Mouse (Mus musculus): Measurements from ENCODE around the gene Hif3a. TPM values are rescaled to one million over a fixed set of nuclear protein-coding genes. Genes with fewer than 3 reads are reported as not detected.

Gene Hif3a
- total and polyA plus RNA-seq, 3 experiments: 8.0 to 37.9 TPM; not detected in 1

DNA sequence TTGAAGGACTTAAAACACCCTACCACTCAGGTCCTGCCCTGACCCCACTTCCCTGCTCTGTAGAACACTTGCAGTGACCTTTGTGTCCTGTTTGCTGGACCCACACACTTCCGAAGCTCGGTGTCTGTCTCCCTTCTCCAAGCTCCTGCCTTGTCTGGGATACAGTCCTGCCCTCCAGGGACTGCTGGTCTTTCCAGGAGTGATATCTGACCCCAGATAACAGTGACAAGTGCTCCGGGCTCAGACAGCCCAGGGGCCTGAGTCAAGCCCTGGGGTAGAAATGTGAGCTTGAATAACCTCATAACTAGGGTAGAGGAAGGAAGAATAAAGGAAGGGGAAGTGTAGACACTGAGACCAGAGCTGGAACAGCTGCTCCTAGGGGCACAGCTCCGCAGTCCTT lies 38.5 kb downstream of the Hif3a start:
- H3K4me1 ChIP-seq (ENCODE audit: control insufficient read depth in 1 of 2, insufficient read depth in 2 of 2, low read length in 2 of 2): peaks cover 4 to 19% of the 10 kb centered on the region in 2 experiments; a peak in 3 of 4 replicates
- H3K36me3 ChIP-seq (ENCODE audit: control insufficient read depth in 1 of 2, insufficient read depth in 2 of 2, low read length in 2 of 2): peaks cover 0 to 16% of the 10 kb centered on the region in 2 experiments; a peak in 3 of 4 replicates
- TF ChIP-seq GATA1 (IDR thresholded peaks at IDR 0.05; ENCODE audit: low read depth, low read length) (no peak), POLR2AphosphoS2 (IDR thresholded peaks at IDR 0.05; ENCODE audit: low read length) (no peak), CHD2 (IDR thresholded peaks at IDR 0.05; ENCODE audit: low read length) (no peak), RAD21 (IDR thresholded peaks at IDR 0.05; ENCODE audit: low read depth, low read length) (no peak), MYC (IDR thresholded peaks at IDR 0.05; ENCODE audit: low read depth, low read length) (no peak), HCFC1 (IDR thresholded peaks at IDR 0.05; ENCODE audit: low read depth, low read length) (no peak), EP300 (IDR thresholded peaks at IDR 0.05; ENCODE audit: low read depth in 1 of 2, low read length in 2 of 2) (no peak), ZNF384 (IDR thresholded peaks at IDR 0.05; ENCODE audit: low read depth, low read length) (no peak), E2F4 (IDR thresholded peaks at IDR 0.05; ENCODE audit: borderline replicate concordance, low read depth, low read length) (no peak), ZMIZ1 (IDR thresholded peaks at IDR 0.05; ENCODE audit: low read depth, low read length) (no peak), CHD1 (IDR thresholded peaks at IDR 0.05; ENCODE audit: low read depth, low read length) (no peak), RCOR1 (IDR thresholded peaks at IDR 0.05; ENCODE audit: low read depth, low read length) (no peak), ZKSCAN1 (IDR thresholded peaks at IDR 0.05; ENCODE audit: low read depth, low read length) (no peak), ETS1 (IDR thresholded peaks at IDR 0.05; ENCODE audit: low read depth, low read length) (no peak), JUND (IDR thresholded peaks at IDR 0.05; ENCODE audit: low read depth, low read length) (no peak)
- DNase-seq (ENCODE audit: low read depth, low spot score): no peak
- peaks cover 58% of the 10 kb centered on the region for H3K79me2 ChIP-seq (ENCODE audit: control insufficient read depth, insufficient read depth, low read length, poor library complexity)
- H3K27ac ChIP-seq (ENCODE audit: control insufficient read depth, low read depth, low read length): no peak overlapping the region
- no peaks in the 10 kb centered on the region for H3K27me3 ChIP-seq (ENCODE audit: control insufficient read depth in 1 of 2, insufficient read depth in 2 of 2, low read length in 2 of 2)
- H3K4me3 ChIP-seq (ENCODE audit: control insufficient read depth in 1 of 2, insufficient read depth in 1 of 2, low read depth in 2 of 2, low read length in 2 of 2): no peak overlapping the region
- H3K9ac ChIP-seq (ENCODE audit: control insufficient read depth, low read depth, low read length, poor library complexity, severe bottlenecking): no peak overlapping the region
- no peaks in the 10 kb centered on the region for H3K9me3 ChIP-seq (replicated peaks; ENCODE audit: insufficient read depth, low read length)

- Histone ChIP-seq H3K27ac (ENCODE audit: control insufficient read depth, low read depth, low read length) (no peak overlapping the region), H3K36me3 (ENCODE audit: control insufficient read depth in 1 of 2, insufficient read depth in 2 of 2, low read length in 2 of 2) (peaks cover 3 to 22% of the 10 kb centered on the region in 2 experiments), H3K4me1 (ENCODE audit: control insufficient read depth in 1 of 2, insufficient read depth in 2 of 2, low read length in 2 of 2) (peaks cover 9 to 26% of the 10 kb centered on the region in 2 experiments)
These were observed 40.1 kb downstream of the Hif3a start for GRCm38 (mm10) chr7:17022176-17022575.

More at GRCm38 (mm10) chr7:17022176-17022575, 40.1 kb downstream of the Hif3a start:
- Histone ChIP-seq H3K79me2 (ENCODE audit: control insufficient read depth, insufficient read depth, low read length, poor library complexity) (peaks cover 54% of the 10 kb centered on the region), H3K9me3 (replicated peaks; ENCODE audit: insufficient read depth, low read length) (no peaks in the 10 kb centered on the region), H3K9ac (ENCODE audit: control insufficient read depth, low read depth, low read length, poor library complexity, severe bottlenecking) (no peak overlapping the region), H3K4me3 (ENCODE audit: control insufficient read depth in 1 of 2, insufficient read depth in 1 of 2, low read depth in 2 of 2, low read length in 2 of 2) (no peak overlapping the region), H3K27me3 (ENCODE audit: control insufficient read depth in 1 of 2, insufficient read depth in 2 of 2, low read length in 2 of 2) (no peaks in the 10 kb centered on the region)
- TF ChIP-seq GABPA (IDR thresholded peaks at IDR 0.05; ENCODE audit: low read depth, low read length) (no peak), KAT2A (conservative IDR thresholded peaks at IDR 0.05; ENCODE audit: low read depth, low read length) (no peak), TBP (IDR thresholded peaks at IDR 0.05; ENCODE audit: low read depth, low read length) (no peak), HCFC1 (IDR thresholded peaks at IDR 0.05; ENCODE audit: low read depth, low read length) (no peak), SIN3A (IDR thresholded peaks at IDR 0.05; ENCODE audit: low read length) (no peak), MEF2A (IDR thresholded peaks at IDR 0.05; ENCODE audit: extremely low read depth, insufficient replicate concordance, low read depth, low read length, poor library complexity, severe bottlenecking) (no peak), NRF1 (IDR thresholded peaks at IDR 0.05; ENCODE audit: insufficient read depth, low read depth, low read length, poor library complexity, severe bottlenecking) (no peak), USF1 (IDR thresholded peaks at IDR 0.05; ENCODE audit: low read depth, low read length) (no peak), GATA1 (IDR thresholded peaks at IDR 0.05; ENCODE audit: low read depth, low read length) (no peak), ZNF384 (IDR thresholded peaks at IDR 0.05; ENCODE audit: low read depth, low read length) (no peak), BHLHE40 (IDR thresholded peaks at IDR 0.05; ENCODE audit: borderline replicate concordance, low read depth, low read length) (no peak), USF2 (IDR thresholded peaks at IDR 0.05; ENCODE audit: borderline replicate concordance in 1 of 2, insufficient read depth in 1 of 2, low read depth in 1 of 2, low read length in 2 of 2) (no peak), ZMIZ1 (IDR thresholded peaks at IDR 0.05; ENCODE audit: low read depth, low read length) (no peak), EP300 (IDR thresholded peaks at IDR 0.05; ENCODE audit: low read depth in 1 of 2, low read length in 2 of 2) (no peak), RCOR1 (IDR thresholded peaks at IDR 0.05; ENCODE audit: low read depth, low read length) (no peak), TCF12 (IDR thresholded peaks at IDR 0.05; ENCODE audit: low read depth, low read length) (no peak), ELF1 (IDR thresholded peaks at IDR 0.05; ENCODE audit: low read depth, low read length) (no peak), RAD21 (IDR thresholded peaks at IDR 0.05; ENCODE audit: low read depth, low read length) (no peak)
- no peak for DNase-seq (ENCODE audit: low read depth, low spot score)

All from MEL (cell line).